Mouse (Mus musculus): Measurements from ENCODE around the gene Cd79a. TPM values are rescaled to one million over a fixed set of nuclear protein-coding genes. Genes with fewer than 3 reads are reported as not detected.
A peak's percentile ranks its signal among the peaks of the same experiment; 100 is the strongest.

The Cd79a gene
- polyA plus RNA-seq, 1 experiment from 2014 or later: 0.33 TPM

GRCm38 (mm10) chr7:24918763-24919323 is 21.7 kb downstream of the Cd79a start:
- Histone ChIP-seq H3K27me3 (ENCODE audit: control insufficient read depth, insufficient read depth, low read length) (no peaks in the 10 kb centered on the region), H3K4me3 (ENCODE audit: low read depth, low read length) (no peak overlapping the region), H3K36me3 (ENCODE audit: control insufficient read depth, insufficient read depth, low read length) (peaks cover 54% of the 10 kb centered on the region), H3K9me3 (ENCODE audit: control insufficient read depth, low read depth, low read length) (no peaks in the 10 kb centered on the region), H3K4me1 (ENCODE audit: control insufficient read depth, insufficient read depth, low read length) (no peaks in the 10 kb centered on the region), H3K4me2 (replicated peaks; ENCODE audit: low read depth, low read length) (no peak overlapping the region), H3K27ac (ENCODE audit: low read length) (no peak overlapping the region), H3K9ac (replicated peaks; ENCODE audit: low read depth, low read length) (no peak overlapping the region)
- ATAC-seq (ENCODE audit: insufficient number of reproducible peaks, insufficient read depth, low FRiP score, low read depth): peak; percentile 12; the same call in 1 of the 2 replicates
- 90% methylated on average over 20 of the region's 20 CpGs for WGBS

- peaks cover 61% of the 10 kb centered on the region for H3K36me3 ChIP-seq (ENCODE audit: control insufficient read depth, insufficient read depth, low read length)
- 89% methylated on average over 9 of the region's 9 CpGs for WGBS
- no peak overlapping the region for H3K27ac ChIP-seq (ENCODE audit: low read length)
- H3K4me3 ChIP-seq (ENCODE audit: low read depth, low read length): no peak overlapping the region
- no peak overlapping the region for H3K4me2 ChIP-seq (replicated peaks; ENCODE audit: low read depth, low read length)
- H3K9ac ChIP-seq (replicated peaks; ENCODE audit: low read depth, low read length): no peak overlapping the region
- no peaks in the 10 kb centered on the region for H3K9me3 ChIP-seq (ENCODE audit: control insufficient read depth, low read depth, low read length)
- no peaks in the 10 kb centered on the region for H3K27me3 ChIP-seq (ENCODE audit: control insufficient read depth, insufficient read depth, low read length)
- no peak for ATAC-seq (ENCODE audit: insufficient number of reproducible peaks, insufficient read depth, low FRiP score, low read depth)
- no peaks in the 10 kb centered on the region for H3K4me1 ChIP-seq (ENCODE audit: control insufficient read depth, insufficient read depth, low read length)
These were observed 22.5 kb downstream of the Cd79a start for GRCm38 (mm10) chr7:24919728-24920127.

GRCm38 (mm10) chr7:24930475-24930874 is 33.3 kb downstream of the Cd79a start:
- ATAC-seq (ENCODE audit: insufficient number of reproducible peaks, insufficient read depth, low FRiP score, low read depth): no peak
- Histone ChIP-seq H3K4me2 (replicated peaks; ENCODE audit: low read depth, low read length) (no peak overlapping the region), H3K27ac (ENCODE audit: low read length) (no peak overlapping the region), H3K4me1 (ENCODE audit: control insufficient read depth, insufficient read depth, low read length) (no peaks in the 10 kb centered on the region), H3K36me3 (ENCODE audit: control insufficient read depth, insufficient read depth, low read length) (peaks cover 9% of the 10 kb centered on the region; the same call in 1 of the 2 replicates), H3K9ac (replicated peaks; ENCODE audit: low read depth, low read length) (no peak overlapping the region), H3K27me3 (ENCODE audit: control insufficient read depth, insufficient read depth, low read length) (peaks cover 48% of the 10 kb centered on the region), H3K9me3 (ENCODE audit: control insufficient read depth, low read depth, low read length) (no peaks in the 10 kb centered on the region), H3K4me3 (ENCODE audit: low read depth, low read length) (no peak overlapping the region)
- WGBS: 50% methylated on average over 6 of the region's 6 CpGs

GRCm38 (mm10) chr7:24931651-24932050 is 34.5 kb downstream of the Cd79a start:
- no peak for ATAC-seq (ENCODE audit: insufficient number of reproducible peaks, insufficient read depth, low FRiP score, low read depth)
- Histone ChIP-seq H3K36me3 (ENCODE audit: control insufficient read depth, insufficient read depth, low read length) (peaks cover 6% of the 10 kb centered on the region; the same call in 1 of the 2 replicates), H3K27me3 (ENCODE audit: control insufficient read depth, insufficient read depth, low read length) (peaks cover 48% of the 10 kb centered on the region), H3K4me3 (ENCODE audit: low read depth, low read length) (no peak overlapping the region), H3K4me1 (ENCODE audit: control insufficient read depth, insufficient read depth, low read length) (no peaks in the 10 kb centered on the region), H3K4me2 (replicated peaks; ENCODE audit: low read depth, low read length) (no peak overlapping the region), H3K27ac (ENCODE audit: low read length) (no peak overlapping the region), H3K9me3 (ENCODE audit: control insufficient read depth, low read depth, low read length) (no peaks in the 10 kb centered on the region), H3K9ac (replicated peaks; ENCODE audit: low read depth, low read length) (no peak overlapping the region)
- WGBS: 0% methylated on average over 14 of the region's 15 CpGs

- H3K27ac ChIP-seq (ENCODE audit: low read length): no peak overlapping the region
- H3K4me3 ChIP-seq (ENCODE audit: low read depth, low read length): no peak overlapping the region; the same call in 1 of the 2 replicates
- no peak overlapping the region for H3K9ac ChIP-seq (replicated peaks; ENCODE audit: low read depth, low read length)
- H3K4me2 ChIP-seq (replicated peaks; ENCODE audit: low read depth, low read length): no peak overlapping the region
- no peaks in the 10 kb centered on the region for H3K36me3 ChIP-seq (ENCODE audit: control insufficient read depth, insufficient read depth, low read length)
- H3K27me3 ChIP-seq (ENCODE audit: control insufficient read depth, insufficient read depth, low read length): peaks cover 65% of the 10 kb centered on the region
- 11% methylated on average over 6 of the region's 6 CpGs for WGBS
- no peaks in the 10 kb centered on the region for H3K4me1 ChIP-seq (ENCODE audit: control insufficient read depth, insufficient read depth, low read length)
- no peak for ATAC-seq (ENCODE audit: insufficient number of reproducible peaks, insufficient read depth, low FRiP score, low read depth)
- no peaks in the 10 kb centered on the region for H3K9me3 ChIP-seq (ENCODE audit: control insufficient read depth, low read depth, low read length)
These were observed 46.5 kb downstream of the Cd79a start for GRCm38 (mm10) chr7:24943641-24944040.

GRCm38 (mm10) chr7:24944257-24944950 is 47.2 kb downstream of the Cd79a start, which contains the start of gene Gm4881:
Gm4881 (minus strand) TSS chr7:24944494.
- Histone ChIP-seq H3K36me3 (ENCODE audit: control insufficient read depth, insufficient read depth, low read length) (no peaks in the 10 kb centered on the region), H3K4me1 (ENCODE audit: control insufficient read depth, insufficient read depth, low read length) (no peaks in the 10 kb centered on the region), H3K27ac (ENCODE audit: low read length) (no peak within 1 kb of the TSS), H3K4me2 (replicated peaks; ENCODE audit: low read depth, low read length) (peak within 1 kb of the TSS; percentile 67), H3K27me3 (ENCODE audit: control insufficient read depth, insufficient read depth, low read length) (peaks cover 71% of the 10 kb centered on the region), H3K9me3 (ENCODE audit: control insufficient read depth, low read depth, low read length) (no peaks in the 10 kb centered on the region), H3K4me3 (ENCODE audit: low read depth, low read length) (peak within 1 kb of the TSS; percentile 32), H3K9ac (replicated peaks; ENCODE audit: low read depth, low read length) (no peak within 1 kb of the TSS)
- no peak for ATAC-seq (ENCODE audit: insufficient number of reproducible peaks, insufficient read depth, low FRiP score, low read depth)
- WGBS: under 1% methylated on average over 70 of the region's 72 CpGs

GRCm38 (mm10) chr7:24947316-24948048 is 50.3 kb downstream of the Cd79a start:
- Histone ChIP-seq H3K4me1 (ENCODE audit: control insufficient read depth, insufficient read depth, low read length) (no peaks in the 10 kb centered on the region), H3K27ac (ENCODE audit: low read length) (no peak overlapping the region), H3K4me3 (ENCODE audit: low read depth, low read length) (no peak overlapping the region), H3K4me2 (replicated peaks; ENCODE audit: low read depth, low read length) (no peak overlapping the region), H3K36me3 (ENCODE audit: control insufficient read depth, insufficient read depth, low read length) (no peaks in the 10 kb centered on the region), H3K9ac (replicated peaks; ENCODE audit: low read depth, low read length) (no peak overlapping the region), H3K9me3 (ENCODE audit: control insufficient read depth, low read depth, low read length) (no peaks in the 10 kb centered on the region), H3K27me3 (ENCODE audit: control insufficient read depth, insufficient read depth, low read length) (peaks cover 88% of the 10 kb centered on the region)
- 5% methylated on average over 7 of the region's 7 CpGs for WGBS
- ATAC-seq (ENCODE audit: insufficient number of reproducible peaks, insufficient read depth, low FRiP score, low read depth): no peak

GRCm38 (mm10) chr7:24948774-24949173 is 51.6 kb downstream of the Cd79a start:
- 2% methylated on average over 29 of the region's 29 CpGs for WGBS
- Histone ChIP-seq H3K9ac (replicated peaks; ENCODE audit: low read depth, low read length) (no peak overlapping the region), H3K27ac (ENCODE audit: low read length) (no peak overlapping the region), H3K4me3 (ENCODE audit: low read depth, low read length) (no peak overlapping the region), H3K4me1 (ENCODE audit: control insufficient read depth, insufficient read depth, low read length) (no peaks in the 10 kb centered on the region), H3K27me3 (ENCODE audit: control insufficient read depth, insufficient read depth, low read length) (peaks cover 83% of the 10 kb centered on the region), H3K9me3 (ENCODE audit: control insufficient read depth, low read depth, low read length) (no peaks in the 10 kb centered on the region), H3K36me3 (ENCODE audit: control insufficient read depth, insufficient read depth, low read length) (no peaks in the 10 kb centered on the region), H3K4me2 (replicated peaks; ENCODE audit: low read depth, low read length) (no peak overlapping the region)
- ATAC-seq (ENCODE audit: insufficient number of reproducible peaks, insufficient read depth, low FRiP score, low read depth): no peak
